Mouse (Mus musculus) cerebellum, adult 11 months (tissue): ENCODE measurements at regions not wholly inside any gene's neighbourhood (a gene's known extent, or its start where the extent isn't known, plus 50 kb on each side); places are given as distances from the start of the nearest gene placed in this dataset.

ENCODE experiments used
- DNase-seq: peaks from one replicate; pipeline ENCODE4 v3.0.0; 2022

- no peak for DNase-seq
These were observed 1134.1 kb upstream of the A1bg start for GRCm38 (mm10) chr15:62056889-62057288.

DNA sequence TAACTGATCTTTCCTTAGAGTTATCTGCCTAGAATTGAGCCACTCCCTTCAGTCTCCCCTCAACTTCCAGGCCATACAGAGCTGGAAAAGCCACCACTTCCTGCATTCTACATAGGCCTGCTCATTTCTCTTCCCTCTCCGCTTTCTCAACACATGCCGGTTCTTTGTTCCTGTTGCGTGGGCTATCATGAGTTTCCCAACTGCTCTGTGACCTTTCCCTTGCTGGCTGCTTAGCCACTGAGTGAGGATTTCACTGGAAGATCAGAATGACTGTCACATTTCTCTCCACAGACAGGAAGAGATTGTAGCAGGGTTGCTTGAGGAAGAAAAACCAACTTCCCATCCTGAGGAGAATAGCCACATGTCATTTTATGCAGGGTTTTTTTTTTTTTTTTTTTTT, 1133.6 kb upstream of the A1bg start:
- DNase-seq = no peak

- no peak for DNase-seq
These were observed 1132.2 kb upstream of the A1bg start for GRCm38 (mm10) chr15:62055011-62055410.

DNA sequence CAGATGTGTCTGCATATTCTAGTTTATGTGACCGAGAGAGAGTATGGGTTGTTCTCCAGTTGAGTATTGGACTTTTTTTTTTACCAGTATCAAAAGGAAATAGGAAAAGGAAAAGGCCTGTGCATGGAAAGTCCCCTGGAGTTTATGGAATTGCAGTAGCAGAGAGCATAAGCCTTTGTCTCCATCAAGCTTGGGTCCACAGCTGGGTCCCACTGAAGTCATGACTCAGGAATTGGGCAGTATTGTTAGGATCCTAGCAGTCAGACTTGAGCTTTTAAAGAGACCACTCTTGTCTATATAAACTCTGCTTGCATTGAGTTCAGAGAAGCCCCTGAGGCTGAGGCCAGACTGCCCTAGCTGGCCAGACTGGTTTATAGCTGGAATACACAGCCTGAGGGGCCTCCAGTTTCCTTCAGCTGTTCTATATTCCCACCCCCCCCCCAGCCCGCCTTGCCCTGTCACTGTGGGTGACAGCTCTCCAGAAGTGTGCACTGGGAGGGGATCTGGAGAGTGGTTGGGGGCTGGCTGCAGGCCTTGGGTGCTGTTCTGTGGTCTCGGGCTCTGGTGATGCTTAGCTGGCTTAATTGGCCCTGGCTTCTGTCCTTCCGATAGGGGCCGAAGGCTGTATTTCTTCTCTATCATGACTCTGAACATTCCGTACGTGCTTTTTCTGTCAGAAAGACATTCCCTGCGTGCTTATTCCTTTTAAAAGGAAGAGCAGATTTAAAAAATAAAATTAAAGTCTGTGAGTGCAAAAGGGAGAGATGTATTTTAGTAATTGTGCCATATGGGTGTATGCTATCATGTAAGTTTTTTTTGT, 1130.8 kb upstream of the A1bg start:
- DNase-seq = no peak

- no peak for DNase-seq
These were observed 1126.6 kb upstream of the A1bg start for GRCm38 (mm10) chr15:62049416-62049815.

DNA sequence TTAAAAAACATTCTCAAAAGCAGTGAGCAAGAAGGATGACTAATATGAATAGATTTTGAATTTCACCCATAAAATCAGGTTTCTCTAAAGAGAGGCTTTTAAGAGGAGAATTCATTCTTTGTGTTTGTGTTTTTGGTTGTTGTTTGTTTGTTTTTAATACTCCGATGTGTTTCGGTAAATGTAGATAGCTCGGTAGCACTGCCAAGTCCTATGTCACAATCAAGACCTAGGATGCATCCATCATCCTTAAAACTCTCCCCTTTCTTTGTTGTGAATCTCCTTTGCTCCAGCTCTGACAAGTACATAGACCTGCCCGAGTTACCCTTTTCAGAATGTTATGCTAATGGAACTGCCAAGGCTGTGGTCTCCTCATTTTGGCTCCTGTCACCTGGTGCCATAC, 1126.2 kb upstream of the A1bg start:
- no peak for DNase-seq

DNA sequence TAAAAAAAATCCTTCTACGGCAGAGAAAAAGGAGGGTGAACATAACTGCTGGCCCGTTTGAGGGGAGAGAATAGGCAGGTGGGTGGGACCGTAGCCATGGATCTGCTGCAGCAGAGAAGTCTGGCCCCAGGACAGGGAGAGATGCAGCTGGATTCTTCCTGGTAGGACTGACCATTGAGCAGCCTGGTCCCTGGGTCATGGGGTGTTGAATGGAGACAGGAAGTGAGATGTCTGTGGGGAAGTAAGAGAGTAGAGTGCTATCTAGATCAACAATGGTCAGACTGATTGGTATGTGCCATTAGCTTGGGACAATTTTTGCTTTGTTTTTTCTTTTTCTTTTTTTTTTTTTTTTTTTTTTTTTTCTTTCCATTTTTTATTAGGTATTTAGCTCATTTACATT, 1123.5 kb upstream of the A1bg start:
- no peak for DNase-seq

GRCm38 (mm10) chr15:62044654-62045335, 1122.0 kb upstream of the A1bg start:
- no peak for DNase-seq

DNA sequence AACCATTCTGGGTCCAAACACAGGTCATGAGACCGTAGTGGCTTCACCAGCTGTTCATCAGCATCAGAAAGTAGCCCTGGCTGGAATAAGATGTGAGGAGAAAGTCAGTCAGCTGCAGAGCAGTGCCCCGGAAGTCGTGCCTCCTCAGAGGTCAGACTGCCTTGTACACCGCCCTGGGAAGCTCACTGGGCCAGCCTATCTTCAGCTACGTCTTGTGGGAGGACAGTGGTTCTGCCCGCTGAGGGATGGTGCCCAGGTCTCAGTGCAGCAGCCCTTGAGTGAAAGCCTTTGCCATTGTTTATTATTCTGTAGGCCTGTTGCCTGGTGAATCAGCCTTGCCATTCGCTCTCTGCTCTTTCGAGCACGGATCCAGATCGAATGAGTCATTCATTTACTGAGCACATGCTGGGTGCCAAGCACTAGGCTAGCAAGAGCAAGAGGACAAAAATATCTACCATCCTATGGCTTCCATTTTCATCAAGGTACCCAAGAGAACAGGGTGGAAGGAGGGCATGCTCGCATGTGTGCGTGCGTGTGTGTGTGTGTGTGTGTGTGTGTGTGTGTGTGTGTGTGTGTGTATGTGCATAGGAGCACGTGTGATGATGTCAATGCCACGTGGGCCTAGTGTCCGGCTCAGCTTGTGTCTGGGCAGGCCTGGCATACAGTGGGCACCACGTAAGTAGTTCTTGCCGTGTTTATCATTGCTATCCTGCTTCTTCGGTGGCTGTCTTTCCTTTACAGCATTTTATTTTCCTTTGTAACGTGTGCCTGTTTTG, 1121.0 kb upstream of the A1bg start:
- DNase-seq = peak; percentile 18

GRCm38 (mm10) chr15:62042924-62043504, 1120.2 kb upstream of the A1bg start:
- DNase-seq = no peak
